9 mouse cellular contexts compared by ENCODE assay signal in genomic region chr17:50993294-50993993, GRCm38 (mm10).
DNase-seq lines count a peak whose midpoint lies in the region; ATAC-seq and TF ChIP-seq lines count a peak whose summit lies in the region.
"Had no signal": no experiment of that assay in that cellular context is flagged by ENCODE, and none has a peak within 500 bp of the region (broad histone marks: within the 10 kb centered on the region; RNA-seq: fewer than 3 reads in every experiment).

No protein-coding gene starts in this region.

- no peaks in the 10 kb centered on the region for H3K9me3 ChIP-seq in kidney, postnatal 0 days (replicated peaks; ENCODE audit: low read length)
- H3K9me3 ChIP-seq in liver, embryonic 13.5 days (replicated peaks), result no peaks in the 10 kb centered on the region
- peaks cover 13% of the 10 kb centered on the region for H3K9me3 ChIP-seq in hindbrain, embryonic 13.5 days

- peak; percentile 12 for DNase-seq in kidney, postnatal 0 days (ENCODE audit: low spot score)
- no peak for DNase-seq in kidney, adult 11 months
- DNase-seq in liver, embryonic 13.5 days, result peak; percentile 13
- peak; percentile 19 for DNase-seq in spleen, adult 12 weeks (ENCODE audit: low spot score)
- no peak for DNase-seq in gastrocnemius, adult 18-20 months (ENCODE audit: low spot score)
- DNase-seq: left cerebral cortex, postnatal 4 days had no signal

- H3K27me3 ChIP-seq in kidney, postnatal 0 days (ENCODE audit: insufficient read depth, low read length), result no peaks in the 10 kb centered on the region
- no peaks in the 10 kb centered on the region for H3K27me3 ChIP-seq in liver, embryonic 13.5 days
- no peaks in the 10 kb centered on the region for H3K27me3 ChIP-seq in hindbrain, embryonic 13.5 days

- H3K4me1 ChIP-seq in kidney, postnatal 0 days (replicated peaks; ENCODE audit: insufficient read depth, low read length), result no peaks in the 10 kb centered on the region
- peaks cover 23% of the 10 kb centered on the region for H3K4me1 ChIP-seq in bone marrow macrophage, adult 2 months (ENCODE audit: control insufficient read depth, insufficient read depth, low read length)
- H3K4me1 ChIP-seq in liver, embryonic 13.5 days (replicated peaks), result peaks cover 9% of the 10 kb centered on the region
- no peaks in the 10 kb centered on the region for H3K4me1 ChIP-seq in hindbrain, embryonic 13.5 days (replicated peaks)

- no peak overlapping the region for H3K9ac ChIP-seq in kidney, postnatal 0 days (ENCODE audit: low read depth, low read length)
- H3K9ac ChIP-seq in liver, embryonic 13.5 days, result no peak overlapping the region
- H3K9ac ChIP-seq in hindbrain, embryonic 13.5 days, result no peak overlapping the region

- no peak for TF ChIP-seq CTCF in kidney, postnatal 0 days (IDR thresholded peaks at IDR 0.05; ENCODE audit: low read depth)
- no peak for TF ChIP-seq CTCF in bone marrow macrophage, adult 2 months (IDR thresholded peaks at IDR 0.05; ENCODE audit: low read depth, low read length)

- TF ChIP-seq POLR2A in bone marrow macrophage, adult 2 months (IDR thresholded peaks at IDR 0.05; ENCODE audit: borderline replicate concordance, low read depth, low read length), result no peak

- no peak overlapping the region for H3K27ac ChIP-seq in kidney, postnatal 0 days
- peak overlapping the region; percentile 99 for H3K27ac ChIP-seq in bone marrow macrophage, adult 2 months (ENCODE audit: insufficient read depth, low read depth, low read length)
- H3K27ac ChIP-seq in liver, embryonic 13.5 days, result peak overlapping the region; percentile 37; the same call in 1 of the 2 replicates
- H3K27ac ChIP-seq in hindbrain, embryonic 13.5 days, result no peak overlapping the region

- ATAC-seq in kidney, postnatal 0 days (replicated peaks; ENCODE audit: low FRiP score, low read depth), result 0 out of 2 replicates have a peak, but pooled peaks have one; percentile 40
- ATAC-seq in liver, embryonic 13.5 days (ENCODE audit: low read depth), result peak; percentile 69
- no peak for ATAC-seq in erythroid progenitor cell, adult 5-6 weeks (replicated peaks; ENCODE audit: low FRiP score, poor library complexity, severe bottlenecking)
- ATAC-seq in hindbrain, embryonic 13.5 days (ENCODE audit: low FRiP score), result no peak

- no peaks in the 10 kb centered on the region for H3K36me3 ChIP-seq in kidney, postnatal 0 days (ENCODE audit: insufficient read depth, low read length)
- H3K36me3 ChIP-seq in liver, embryonic 13.5 days, result no peaks in the 10 kb centered on the region
- H3K36me3 ChIP-seq in hindbrain, embryonic 13.5 days, result peaks cover 8% of the 10 kb centered on the region; the same call in 1 of the 2 replicates

- no peak overlapping the region for H3K4me2 ChIP-seq in kidney, postnatal 0 days (ENCODE audit: low read length)
- H3K4me2 ChIP-seq in liver, embryonic 13.5 days, result no peak overlapping the region
- H3K4me2 ChIP-seq in hindbrain, embryonic 13.5 days, result no peak overlapping the region

- WGBS in kidney, postnatal 0 days, result 87% methylated on average over 3 of the region's 3 CpGs
- WGBS in liver, embryonic 13.5 days (ENCODE audit: insufficient replicate concordance), result 33% methylated on average over 3 of the region's 3 CpGs
- 93% methylated on average over 3 of the region's 3 CpGs for WGBS in hindbrain, embryonic 13.5 days

- H3K4me3 ChIP-seq in kidney, postnatal 0 days (replicated peaks; ENCODE audit: low read depth, low read length), result no peak overlapping the region
- peak overlapping the region; percentile 38 for H3K4me3 ChIP-seq in bone marrow macrophage, adult 2 months (ENCODE audit: insufficient read depth, low read length)
- no peak overlapping the region for H3K4me3 ChIP-seq in liver, embryonic 13.5 days (replicated peaks)
- no peak overlapping the region for H3K4me3 ChIP-seq in hindbrain, embryonic 13.5 days

Comparison
In these comparisons a context has a peak if more than half of its experiments do, and no peak if none do; other contexts are left out.
1. DNase-seq: peak in kidney, postnatal 0 days (single experiment), liver, embryonic 13.5 days (single experiment) and spleen, adult 12 weeks (single experiment); none in kidney, adult 11 months (single experiment) and gastrocnemius, adult 18-20 months (single experiment).
2. ATAC-seq: peak in kidney, postnatal 0 days (single experiment) and liver, embryonic 13.5 days (single experiment); none in erythroid progenitor cell, adult 5-6 weeks (single experiment) and hindbrain, embryonic 13.5 days (single experiment).
3. H3K27ac ChIP-seq: peak in bone marrow macrophage, adult 2 months (single experiment) and liver, embryonic 13.5 days (single experiment); none in kidney, postnatal 0 days (single experiment) and hindbrain, embryonic 13.5 days (single experiment).